Mouse (Mus musculus): ENCODE data around the gene Esrrg.

- TF ChIP-seq MAX (IDR thresholded peaks at IDR 0.05) (no peak), CTCF (IDR thresholded peaks at IDR 0.05; ENCODE audit: control insufficient read depth, insufficient read depth, insufficient read length) (no peak)
Observed at GRCm38 (mm10) chr1:187662083-187662609, 53.6 kb downstream of the Esrrg start.

Measured in C2C12 (cell line).